Mouse (Mus musculus) heart, adult 2 months (tissue): ENCODE measurements at regions not wholly inside any gene's neighbourhood (a gene's known extent, or its start where the extent isn't known, plus 50 kb on each side); places are given as distances from the start of the nearest gene placed in this dataset.
"Not testable (repeated sequence)": the region's sequence is repeated elsewhere in the genome, so short reads cannot be mapped to it uniquely, and the experiment has no call there.

Experiments used
- DNase-seq, 2 experiments: peaks; one replicate each; pipeline ENCODE4 v3.0.0; 2021
- H3K27ac ChIP-seq: fragments of 200-600 bp; 2 replicates; pipeline ENCODE4 v1.8.1; 2022
- H3K27me3 ChIP-seq: fragments of 200-500 bp; 2 replicates; pipeline ENCODE4 v1.6.1; 2012; ENCODE audit warnings: mild to moderate bottlenecking, low read length, inconsistent platforms, mixed read lengths; ENCODE audit not compliant: control insufficient read depth, insufficient read depth
- H3K36me3 ChIP-seq: fragments of 200-500 bp; 2 replicates; pipeline ENCODE4 v1.6.1; 2012; ENCODE audit warnings: low read length, inconsistent platforms; ENCODE audit not compliant: control insufficient read depth, insufficient read depth
- H3K4me1 ChIP-seq: fragments of 200-500 bp; 2 replicates; pipeline ENCODE4 v1.6.1; 2011; ENCODE audit warnings: low read length; ENCODE audit not compliant: control insufficient read depth, insufficient read depth
- H3K4me3 ChIP-seq: fragments of 200-600 bp; 2 replicates; pipeline ENCODE4 v1.8.1; 2022
- H3K79me2 ChIP-seq: fragments of 200-500 bp; replicated peaks from 2 replicates; pipeline ENCODE4 v1.6.1; 2012; ENCODE audit warnings: mild to moderate bottlenecking, inconsistent platforms, low read length, moderate library complexity, mixed read lengths; ENCODE audit not compliant: control insufficient read depth, insufficient read depth
- H3K9ac ChIP-seq: fragments of 200-500 bp; 2 replicates; pipeline ENCODE4 v1.6.1; 2012; ENCODE audit warnings: low read depth, mild to moderate bottlenecking, control low read depth, inconsistent platforms, low read length, mixed read lengths
- CTCF ChIP-seq: fragments of 200-600 bp; IDR thresholded peaks from 2 replicates; pipeline ENCODE4 v1.8.1; 2022; ENCODE audit warnings: antibody characterized with exemption, mild to moderate bottlenecking, moderate library complexity
- EP300 ChIP-seq: fragments of 200-500 bp; IDR thresholded peaks from 2 replicates; pipeline ENCODE4 v1.6.1; 2011; ENCODE audit warnings: low read depth, low read length, control low read depth; ENCODE audit not compliant: insufficient read depth
- POLR2A ChIP-seq: fragments of 200-500 bp; IDR thresholded peaks from 2 replicates; pipeline ENCODE4 v1.6.1; 2011; ENCODE audit warnings: mild to moderate bottlenecking, low read depth, low read length, control low read depth; ENCODE audit not compliant: insufficient read depth
- WGBS: fragments of 180-500 bp; shearing (Covaris S2); methylation state at CpG from one replicate; pipeline ENCODE4 v1.1.7; 2018; 5-methylcytosine and 5-hydroxymethylcytosine counted together
- intact Hi-C: fragments of 180-260 bp; cut with DNase I; formaldehyde crosslinking; loops from one replicate; pipeline ENCODE4 v1.15.1; 2025

GRCm38 (mm10) chr7:62572316-62572715, 108.0 kb upstream of the Peg12 start:
- intact Hi-C loops = not testable (repeated sequence)

GRCm38 (mm10) chr7:62571759-62572158, 107.4 kb upstream of the Peg12 start:
- no peaks in the 10 kb centered on the region for H3K27me3 ChIP-seq
- H3K4me1 ChIP-seq = no peaks in the 10 kb centered on the region
- H3K27ac ChIP-seq = no peak overlapping the region
- DNase-seq = no peak
- no peaks in the 10 kb centered on the region for H3K36me3 ChIP-seq
- H3K9ac ChIP-seq = no peak overlapping the region
- intact Hi-C loops = no loop called here
- H3K4me3 ChIP-seq = no peak overlapping the region
- TF ChIP-seq POLR2A (no peak), CTCF (no peak), EP300 (no peak)
- no peaks in the 10 kb centered on the region for H3K79me2 ChIP-seq
- 81% methylated on average over 9 of the region's 9 CpGs for WGBS

More at GRCm38 (mm10) chr7:62572316-62572715, 108.0 kb upstream of the Peg12 start:
- H3K79me2 ChIP-seq, H3K27me3 ChIP-seq, H3K9ac ChIP-seq, H3K4me3 ChIP-seq, H3K36me3 ChIP-seq, H3K4me1 ChIP-seq, H3K27ac ChIP-seq, DNase-seq: not testable (repeated sequence)
- whole genome bisulfite sequencing = 79% methylated on average over 10 of the region's 10 CpGs

- Histone ChIP-seq H3K36me3 (no peaks in the 10 kb centered on the region), H3K4me3 (no peak overlapping the region), H3K4me1 (no peaks in the 10 kb centered on the region), H3K27ac (no peak overlapping the region), H3K27me3 (no peaks in the 10 kb centered on the region), H3K79me2 (no peaks in the 10 kb centered on the region), H3K9ac (no peak overlapping the region)
- no peak for DNase-seq
- intact Hi-C loops = no loop called here
- TF ChIP-seq EP300 = no peak
- peak; percentile 45 for TF ChIP-seq CTCF
- 44% methylated on average over 1 of the region's 1 CpGs for WGBS
Observed at GRCm38 (mm10) chr7:62542187-62542586, 77.9 kb upstream of the Peg12 start.
